15 mouse cellular contexts compared by ENCODE assay signal in genomic region chr16:31500532-31500931, GRCm38 (mm10).
DNase-seq lines count a peak whose midpoint lies in the region; ATAC-seq lines count a peak whose summit lies in the region.
"Had no signal": no experiment of that assay in that cellular context is flagged by ENCODE, and none has a peak within 500 bp of the region (broad histone marks: within the 10 kb centered on the region; RNA-seq: fewer than 3 reads in every experiment).

No protein-coding gene starts in this region.

- WGBS in intestine, embryonic 14.5 days, result 51% methylated on average over 3 of the region's 3 CpGs
- 54% methylated on average over 3 of the region's 3 CpGs for WGBS in intestine, embryonic 15.5 days
- 38% methylated on average over 3 of the region's 3 CpGs for WGBS in embryonic facial prominence, embryonic 12.5 days
- WGBS in limb, embryonic 10.5 days, result 41% methylated on average over 3 of the region's 3 CpGs

- no peaks in the 10 kb centered on the region for H3K9me3 ChIP-seq in intestine, embryonic 14.5 days (ENCODE audit: control insufficient read depth, low read length)
- no peaks in the 10 kb centered on the region for H3K9me3 ChIP-seq in intestine, embryonic 15.5 days
- H3K9me3 ChIP-seq in embryonic facial prominence, embryonic 12.5 days, result no peaks in the 10 kb centered on the region
- H3K9me3 ChIP-seq in limb, embryonic 10.5 days (replicated peaks), result no peaks in the 10 kb centered on the region
- H3K9me3 ChIP-seq: heart, embryonic 15.5 days; midbrain, embryonic 10.5 days; neural tube, embryonic 13.5 days had no signal

- no peaks in the 10 kb centered on the region for H3K36me3 ChIP-seq in intestine, embryonic 14.5 days (ENCODE audit: control insufficient read depth, insufficient read depth, low read length)
- no peaks in the 10 kb centered on the region for H3K36me3 ChIP-seq in intestine, embryonic 15.5 days
- no peaks in the 10 kb centered on the region for H3K36me3 ChIP-seq in embryonic facial prominence, embryonic 12.5 days
- no peaks in the 10 kb centered on the region for H3K36me3 ChIP-seq in limb, embryonic 10.5 days
- H3K36me3 ChIP-seq: heart, embryonic 15.5 days; midbrain, embryonic 10.5 days; neural tube, embryonic 13.5 days had no signal

- H3K4me1 ChIP-seq in intestine, embryonic 14.5 days (replicated peaks; ENCODE audit: control insufficient read depth, insufficient read depth, low read length), result peaks cover 10% of the 10 kb centered on the region
- H3K4me1 ChIP-seq in intestine, embryonic 15.5 days (replicated peaks), result peaks cover 12% of the 10 kb centered on the region; the same call in 1 of the 2 replicates
- peaks cover 51% of the 10 kb centered on the region for H3K4me1 ChIP-seq in embryonic facial prominence, embryonic 12.5 days
- H3K4me1 ChIP-seq in limb, embryonic 10.5 days, result peaks cover 75% of the 10 kb centered on the region

- DNase-seq in intestine, embryonic 14.5 days (ENCODE audit: low spot score), result no peak
- DNase-seq in adrenal gland, adult 2 months, result peak; percentile 88
- no peak for DNase-seq in limb, embryonic 10.5 days (ENCODE audit: low spot score)
- DNase-seq in frontal cortex, postnatal 10 days (ENCODE audit: low spot score in 2 of 2), result no peak
- DNase-seq in cerebellum, postnatal 4 days (ENCODE audit: low spot score in 2 of 2), result no peak
- DNase-seq: gastrocnemius, adult 2 months; liver, postnatal 0 days; right cerebral cortex, adult 18-20 months; thymus, postnatal 36 days had no signal

- ATAC-seq in intestine, embryonic 14.5 days (replicated peaks; ENCODE audit: low FRiP score, low TSS enrichment, low read depth), result no peak
- no peak for ATAC-seq in intestine, embryonic 15.5 days
- no peak for ATAC-seq in embryonic facial prominence, embryonic 12.5 days (ENCODE audit: insufficient number of reproducible peaks, insufficient read depth, low FRiP score, low TSS enrichment)
- ATAC-seq: intestine, embryonic 16.5 days; liver, postnatal 0 days had no signal

- no peak overlapping the region for H3K4me2 ChIP-seq in intestine, embryonic 14.5 days (ENCODE audit: low read length)
- no peak overlapping the region for H3K4me2 ChIP-seq in intestine, embryonic 15.5 days (replicated peaks)
- H3K4me2 ChIP-seq in embryonic facial prominence, embryonic 12.5 days (replicated peaks), result no peak overlapping the region
- H3K4me2 ChIP-seq: heart, embryonic 15.5 days; neural tube, embryonic 13.5 days had no signal

- no peaks in the 10 kb centered on the region for H3K27me3 ChIP-seq in intestine, embryonic 14.5 days (replicated peaks; ENCODE audit: control insufficient read depth, insufficient read depth, low read length)
- H3K27me3 ChIP-seq in intestine, embryonic 15.5 days (replicated peaks), result no peaks in the 10 kb centered on the region
- no peaks in the 10 kb centered on the region for H3K27me3 ChIP-seq in embryonic facial prominence, embryonic 12.5 days
- H3K27me3 ChIP-seq in limb, embryonic 10.5 days (ENCODE audit: low read depth, poor library complexity, severe bottlenecking), result no peaks in the 10 kb centered on the region
- H3K27me3 ChIP-seq: heart, embryonic 15.5 days; neural tube, embryonic 13.5 days had no signal

- no peak overlapping the region for H3K9ac ChIP-seq in intestine, embryonic 14.5 days (ENCODE audit: low read length)
- H3K9ac ChIP-seq in intestine, embryonic 15.5 days, result no peak overlapping the region
- no peak overlapping the region for H3K9ac ChIP-seq in embryonic facial prominence, embryonic 12.5 days
- H3K9ac ChIP-seq: heart, embryonic 15.5 days; liver, postnatal 0 days; neural tube, embryonic 13.5 days had no signal

- H3K4me3 ChIP-seq in intestine, embryonic 14.5 days (ENCODE audit: low read depth, low read length), result no peak overlapping the region
- H3K4me3 ChIP-seq in intestine, embryonic 15.5 days (replicated peaks), result no peak overlapping the region
- no peak overlapping the region for H3K4me3 ChIP-seq in embryonic facial prominence, embryonic 12.5 days
- no peak overlapping the region for H3K4me3 ChIP-seq in limb, embryonic 10.5 days
- H3K4me3 ChIP-seq: gastrocnemius, adult 2 months; heart, embryonic 15.5 days; midbrain, embryonic 10.5 days; neural tube, embryonic 13.5 days had no signal

- H3K27ac ChIP-seq in intestine, embryonic 14.5 days (ENCODE audit: low read depth), result 0 out of 2 replicates have a peak overlapping the region, but pooled peaks have one; percentile 24
- H3K27ac ChIP-seq in intestine, embryonic 15.5 days, result no peak overlapping the region
- H3K27ac ChIP-seq in embryonic facial prominence, embryonic 12.5 days, result peak overlapping the region; percentile 64
- H3K27ac ChIP-seq in limb, embryonic 10.5 days, result peak overlapping the region; percentile 82
- H3K27ac ChIP-seq: gastrocnemius, adult 2 months; heart, embryonic 15.5 days had no signal
